Mouse (Mus musculus) liver, adult (tissue): ENCODE results near the gene Thsd4.

Source experiments
- GATA4 ChIP-seq: IDR thresholded peaks from 2 replicates; pipeline ENCODE4 v1.6.1; 2014; ENCODE audit warnings: mild to moderate bottlenecking, low read length; ENCODE audit not compliant: insufficient replicate concordance

The Thsd4 gene

GRCm38 (mm10) chr9:60262515-60263140 is 259.2 kb downstream of the Thsd4 start:
- TF ChIP-seq GATA4 = no peak

GRCm38 (mm10) chr9:60259626-60260025 is 262.2 kb downstream of the Thsd4 start:
- no peak for TF ChIP-seq GATA4

GRCm38 (mm10) chr9:60251765-60252164 is 270.1 kb downstream of the Thsd4 start:
- TF ChIP-seq GATA4 = no peak

- TF ChIP-seq GATA4 = no peak
Measured at GRCm38 (mm10) chr9:60250403-60250802, 271.4 kb downstream of the Thsd4 start.

- no peak for TF ChIP-seq GATA4
Measured at GRCm38 (mm10) chr9:60247998-60248397, 273.8 kb downstream of the Thsd4 start.

GRCm38 (mm10) chr9:60244943-60245342 is 276.9 kb downstream of the Thsd4 start:
- no peak for TF ChIP-seq GATA4

- no peak for TF ChIP-seq GATA4
Measured at GRCm38 (mm10) chr9:60243503-60243902, 278.3 kb downstream of the Thsd4 start.

- no peak for TF ChIP-seq GATA4
Measured at GRCm38 (mm10) chr9:60237667-60238066, 284.2 kb downstream of the Thsd4 start.

- no peak for TF ChIP-seq GATA4
Measured at GRCm38 (mm10) chr9:60236155-60236554, 285.7 kb downstream of the Thsd4 start.

GRCm38 (mm10) chr9:60234233-60235115 is 287.4 kb downstream of the Thsd4 start:
- TF ChIP-seq GATA4 = no peak

- no peak for TF ChIP-seq GATA4
Measured at GRCm38 (mm10) chr9:60231981-60232881, 289.6 kb downstream of the Thsd4 start.

- no peak for TF ChIP-seq GATA4
Measured at GRCm38 (mm10) chr9:60229496-60229895, 292.4 kb downstream of the Thsd4 start.

- no peak for TF ChIP-seq GATA4
Measured at GRCm38 (mm10) chr9:60227727-60228126, 294.1 kb downstream of the Thsd4 start.

- TF ChIP-seq GATA4 = no peak
Measured at GRCm38 (mm10) chr9:60226679-60227078, 295.2 kb downstream of the Thsd4 start.

GRCm38 (mm10) chr9:60226155-60226554 is 295.7 kb downstream of the Thsd4 start:
- no peak for TF ChIP-seq GATA4
